Mouse (Mus musculus): ENCODE results near the gene Taf9. TPM values are rescaled to one million over a fixed set of nuclear protein-coding genes. Genes with fewer than 3 reads are reported as not detected.

Gene Taf9
- polyA plus RNA-seq, 1 experiment = 22.3 TPM

- no peak for TF ChIP-seq POLR2A (IDR thresholded peaks at IDR 0.05; ENCODE audit: extremely low read depth, insufficient read depth, low read length)
- TF ChIP-seq CTCF (IDR thresholded peaks at IDR 0.05; ENCODE audit: extremely low read depth, insufficient read depth, low read length) = no peak
- Histone ChIP-seq H3K27ac (ENCODE audit: insufficient read depth, low read length) (no peak within 1 kb of the TSS), H3K4me1 (ENCODE audit: control insufficient read depth, insufficient read depth, low read length) (no peaks in the 10 kb centered on the region), H3K4me3 (ENCODE audit: insufficient read depth, low read length) (peak within 1 kb of the TSS; percentile 35)
Measured at GRCm38 (mm10) chr13:100616181-100617087, 34.9 kb upstream of the Taf9 start, which contains the start of gene Marveld2. Marveld2 (minus strand) TSS chr13:100616971.

- TF ChIP-seq POLR2A (IDR thresholded peaks at IDR 0.05; ENCODE audit: extremely low read depth, insufficient read depth, low read length) (no peak), CTCF (IDR thresholded peaks at IDR 0.05; ENCODE audit: extremely low read depth, insufficient read depth, low read length) (no peak)
- Histone ChIP-seq H3K27ac (ENCODE audit: insufficient read depth, low read length) (no peak overlapping the region), H3K4me3 (ENCODE audit: insufficient read depth, low read length) (no peak overlapping the region), H3K4me1 (ENCODE audit: control insufficient read depth, insufficient read depth, low read length) (no peaks in the 10 kb centered on the region)
Measured at GRCm38 (mm10) chr13:100617583-100617982, 33.8 kb upstream of the Taf9 start.

- Histone ChIP-seq H3K4me1 (ENCODE audit: control insufficient read depth, insufficient read depth, low read length) (no peaks in the 10 kb centered on the region), H3K4me3 (ENCODE audit: insufficient read depth, low read length) (no peak overlapping the region), H3K27ac (ENCODE audit: insufficient read depth, low read length) (no peak overlapping the region)
- no peak for TF ChIP-seq CTCF (IDR thresholded peaks at IDR 0.05; ENCODE audit: extremely low read depth, insufficient read depth, low read length)
- TF ChIP-seq POLR2A (IDR thresholded peaks at IDR 0.05; ENCODE audit: extremely low read depth, insufficient read depth, low read length) = no peak
Measured at GRCm38 (mm10) chr13:100622241-100622640, 29.1 kb upstream of the Taf9 start.

GRCm38 (mm10) chr13:100634106-100634691 lies 17.2 kb upstream of the Taf9 start:
- Histone ChIP-seq H3K27ac (ENCODE audit: insufficient read depth, low read length) (no peak overlapping the region), H3K4me3 (ENCODE audit: insufficient read depth, low read length) (no peak overlapping the region), H3K4me1 (ENCODE audit: control insufficient read depth, insufficient read depth, low read length) (no peaks in the 10 kb centered on the region)
- TF ChIP-seq CTCF (IDR thresholded peaks at IDR 0.05; ENCODE audit: extremely low read depth, insufficient read depth, low read length) (no peak), POLR2A (IDR thresholded peaks at IDR 0.05; ENCODE audit: extremely low read depth, insufficient read depth, low read length) (no peak)

- Histone ChIP-seq H3K4me1 (ENCODE audit: control insufficient read depth, insufficient read depth, low read length) (no peaks in the 10 kb centered on the region), H3K4me3 (ENCODE audit: insufficient read depth, low read length) (no peak overlapping the region), H3K27ac (ENCODE audit: insufficient read depth, low read length) (no peak overlapping the region)
- TF ChIP-seq CTCF (IDR thresholded peaks at IDR 0.05; ENCODE audit: extremely low read depth, insufficient read depth, low read length) = no peak
- TF ChIP-seq POLR2A (IDR thresholded peaks at IDR 0.05; ENCODE audit: extremely low read depth, insufficient read depth, low read length) = no peak
Measured at GRCm38 (mm10) chr13:100642471-100643209, 8.7 kb upstream of the Taf9 start.

- TF ChIP-seq POLR2A (IDR thresholded peaks at IDR 0.05; ENCODE audit: extremely low read depth, insufficient read depth, low read length) (no peak), CTCF (IDR thresholded peaks at IDR 0.05; ENCODE audit: extremely low read depth, insufficient read depth, low read length) (no peak)
- no peak overlapping the region for H3K4me3 ChIP-seq (ENCODE audit: insufficient read depth, low read length)
- H3K27ac ChIP-seq (ENCODE audit: insufficient read depth, low read length) = no peak overlapping the region
- peaks cover 3% of the 10 kb centered on the region; the same call in 1 of the 2 replicates for H3K4me1 ChIP-seq (ENCODE audit: control insufficient read depth, insufficient read depth, low read length)
Measured at GRCm38 (mm10) chr13:100648223-100648622, 3.2 kb upstream of the Taf9 start.

- H3K4me3 ChIP-seq (ENCODE audit: insufficient read depth, low read length) = peak within 1 kb of the TSS; percentile 98
- peaks cover 3% of the 10 kb centered on the region; the same call in 1 of the 2 replicates for H3K4me1 ChIP-seq (ENCODE audit: control insufficient read depth, insufficient read depth, low read length)
- TF ChIP-seq POLR2A (IDR thresholded peaks at IDR 0.05; ENCODE audit: extremely low read depth, insufficient read depth, low read length) = peak; percentile 53; the same call in 1 of the 2 replicates
- no peak for TF ChIP-seq CTCF (IDR thresholded peaks at IDR 0.05; ENCODE audit: extremely low read depth, insufficient read depth, low read length)
- H3K27ac ChIP-seq (ENCODE audit: insufficient read depth, low read length) = peak within 1 kb of the TSS; percentile 99
Measured at GRCm38 (mm10) chr13:100650550-100651438, 585 bp upstream of the Taf9 start, which contains the start of the genes Ak6 and Rad17. Ak6 (plus strand) TSS chr13:100650979. Rad17 (minus strand) TSS chr13:100651051.

- Histone ChIP-seq H3K4me1 (ENCODE audit: control insufficient read depth, insufficient read depth, low read length) (no peaks in the 10 kb centered on the region), H3K27ac (ENCODE audit: insufficient read depth, low read length) (no peak overlapping the region), H3K4me3 (ENCODE audit: insufficient read depth, low read length) (no peak overlapping the region)
- TF ChIP-seq POLR2A (IDR thresholded peaks at IDR 0.05; ENCODE audit: extremely low read depth, insufficient read depth, low read length) = no peak
- TF ChIP-seq CTCF (IDR thresholded peaks at IDR 0.05; ENCODE audit: extremely low read depth, insufficient read depth, low read length) = no peak
Measured at GRCm38 (mm10) chr13:100658091-100658490, 6.7 kb downstream of the Taf9 start.
